Mouse (Mus musculus) left cerebral cortex, adult 11 months (tissue): ENCODE results near the gene Gm5901.

Source experiments
- DNase-seq: peaks from one replicate; pipeline ENCODE4 v3.0.0; 2022; ENCODE audit warnings: low spot score

Gm5901 gene

DNA sequence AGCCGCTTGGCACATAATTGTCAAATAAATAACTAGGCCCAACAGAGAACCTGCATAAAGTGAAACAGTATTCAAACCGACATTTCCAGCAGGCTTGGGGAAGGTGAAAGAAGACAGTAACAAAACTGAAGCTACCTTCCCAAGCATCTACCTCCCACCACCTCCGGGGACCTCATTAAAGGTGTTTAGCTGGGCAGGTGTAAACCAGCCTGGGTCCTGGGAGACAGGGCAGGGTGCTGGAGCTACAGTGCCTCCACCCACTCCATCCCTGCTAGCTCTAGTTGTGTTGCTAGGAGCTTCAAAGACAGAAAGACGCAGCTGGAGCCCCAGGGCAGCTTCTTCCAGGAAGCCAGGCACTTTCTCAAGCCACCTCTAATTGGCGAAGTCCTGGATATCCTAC lies 29.4 kb downstream of the Gm5901 start, which contains the start of gene Cnga4:
Gene Cnga4, plus strand, starts transcription at position 301 of the 400 bp plus-strand sequence.
- no peak for DNase-seq

DNA sequence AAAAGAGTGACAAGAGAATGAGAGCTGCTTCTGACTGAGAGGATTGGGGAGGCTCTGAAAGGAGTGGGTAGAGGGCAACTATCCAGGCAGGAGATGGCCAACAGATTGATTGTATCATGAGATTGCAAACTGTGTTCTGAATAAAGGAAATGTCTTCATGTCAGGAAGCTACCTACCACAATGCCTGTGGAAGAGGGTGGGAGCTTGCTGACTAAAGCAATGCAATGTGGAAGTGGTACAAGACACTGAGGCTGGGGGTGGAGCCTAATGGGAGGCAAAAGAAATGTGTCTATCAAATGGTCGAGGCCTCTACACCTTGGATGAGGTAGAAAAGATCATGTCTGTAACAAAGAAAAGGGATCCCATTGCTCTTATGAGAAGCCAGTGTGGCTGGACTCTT lies 31.5 kb downstream of the Gm5901 start:
- DNase-seq = no peak

DNA sequence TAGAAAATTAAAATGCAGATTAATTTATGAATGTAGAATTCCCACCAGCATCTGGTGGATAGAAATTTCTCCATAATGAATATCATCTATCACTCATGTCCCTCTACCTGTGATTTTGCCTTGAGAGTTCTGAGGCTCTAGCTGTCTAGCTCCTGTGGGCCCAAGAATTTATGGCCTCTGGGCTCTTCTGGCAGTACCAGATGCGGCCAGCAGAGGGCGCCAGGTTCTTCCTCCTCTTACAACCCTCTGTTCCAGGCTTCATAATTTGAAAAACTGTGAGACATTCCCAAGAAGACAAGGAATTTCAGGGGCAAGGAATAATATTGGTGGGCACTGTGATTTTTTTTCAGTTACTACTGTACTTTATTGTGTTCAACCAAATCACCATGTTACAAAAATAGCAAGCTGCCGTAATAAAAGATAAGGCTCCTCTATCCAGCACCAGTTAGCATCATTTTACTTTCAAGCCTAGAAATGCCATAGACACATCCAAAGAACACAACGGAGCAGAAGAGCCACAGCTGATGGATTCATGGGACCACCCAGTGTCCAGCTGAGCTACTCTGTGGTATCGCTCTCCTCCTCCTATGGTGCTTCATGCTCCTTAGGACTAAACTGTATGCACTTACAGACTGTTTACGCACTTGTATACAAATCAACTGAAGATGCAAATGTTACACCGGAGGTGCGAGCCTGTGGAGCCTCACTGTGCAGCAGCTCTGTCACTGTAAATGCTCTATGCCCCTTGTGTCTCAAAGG lies 37.2 kb downstream of the Gm5901 start:
- DNase-seq = peak; percentile 75

DNA sequence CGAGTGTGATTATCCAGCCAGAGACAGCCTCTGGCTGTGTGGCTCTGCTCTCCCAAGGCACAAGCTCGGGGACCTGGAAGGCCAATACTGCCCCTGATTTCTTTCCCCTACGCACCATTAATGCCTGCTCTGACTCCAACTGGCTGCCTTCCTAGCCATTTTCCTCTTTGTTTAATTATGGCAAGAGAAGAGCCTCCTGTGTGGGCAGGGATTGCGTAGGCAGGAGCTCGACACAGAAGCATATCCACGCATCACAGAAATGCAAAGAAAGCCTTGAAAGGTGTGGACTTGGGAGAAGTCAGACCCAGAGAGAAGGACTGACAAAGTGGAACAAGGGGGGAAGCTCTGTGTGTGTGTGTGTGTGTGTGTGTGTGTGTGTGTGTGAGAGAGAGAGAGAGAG lies 39.5 kb downstream of the Gm5901 start:
- DNase-seq = no peak

DNA sequence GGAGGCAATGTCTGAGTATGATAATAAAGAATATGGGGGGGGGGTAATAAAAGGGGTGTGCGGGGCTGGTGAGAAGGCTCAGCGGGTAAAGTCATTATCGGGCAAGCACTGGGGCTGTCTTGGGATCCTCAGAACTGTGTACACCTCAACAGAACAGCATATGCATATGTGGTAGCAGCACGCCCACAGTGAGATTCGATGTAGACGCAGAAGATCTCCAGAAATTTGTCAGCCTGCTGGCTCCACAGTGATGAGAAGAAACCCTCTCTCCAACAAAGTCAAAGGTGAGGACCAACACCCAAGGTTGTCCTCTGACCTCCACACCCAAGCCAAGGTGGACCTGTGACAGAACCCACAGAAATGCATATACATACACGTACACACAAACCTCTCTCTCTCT lies 41.7 kb downstream of the Gm5901 start:
- no peak for DNase-seq

DNA sequence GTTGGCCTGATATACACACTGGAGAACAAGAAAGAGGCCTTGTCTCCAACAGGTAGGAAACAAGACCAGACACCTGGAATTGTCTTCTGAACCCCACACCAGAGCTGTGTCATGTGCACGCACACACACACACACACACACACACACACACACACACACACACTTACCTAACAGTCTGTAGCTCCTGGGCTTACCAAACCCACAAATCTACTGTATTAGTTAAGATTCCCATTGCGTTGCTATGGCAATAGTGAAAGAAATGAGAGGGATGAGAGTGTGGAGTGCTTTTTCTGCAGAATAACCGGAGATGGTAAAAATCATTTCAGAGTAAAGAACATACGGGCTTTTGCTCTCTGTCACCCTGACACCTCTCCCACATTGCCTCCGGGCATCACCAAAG lies 43.3 kb downstream of the Gm5901 start:
- DNase-seq = no peak

DNA sequence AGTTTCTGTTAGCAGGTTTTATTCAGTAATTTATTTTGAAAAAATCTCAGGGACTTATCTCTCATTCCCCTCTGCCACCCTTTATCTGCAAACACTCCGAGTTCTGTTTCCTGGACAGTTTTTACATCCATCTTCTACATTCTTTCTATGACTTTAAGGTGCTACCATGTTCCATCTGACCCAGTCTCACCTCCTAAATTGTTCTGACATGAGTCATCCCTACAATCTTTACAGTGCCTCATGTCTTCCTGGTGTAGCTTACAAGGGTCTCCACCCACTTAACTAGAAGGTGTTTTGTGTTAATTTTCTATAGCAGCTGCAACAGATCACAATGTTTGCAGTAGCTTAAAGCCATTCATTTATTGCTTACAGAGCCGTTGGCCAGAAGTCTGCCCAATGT lies 46.1 kb downstream of the Gm5901 start:
- no peak for DNase-seq

DNA sequence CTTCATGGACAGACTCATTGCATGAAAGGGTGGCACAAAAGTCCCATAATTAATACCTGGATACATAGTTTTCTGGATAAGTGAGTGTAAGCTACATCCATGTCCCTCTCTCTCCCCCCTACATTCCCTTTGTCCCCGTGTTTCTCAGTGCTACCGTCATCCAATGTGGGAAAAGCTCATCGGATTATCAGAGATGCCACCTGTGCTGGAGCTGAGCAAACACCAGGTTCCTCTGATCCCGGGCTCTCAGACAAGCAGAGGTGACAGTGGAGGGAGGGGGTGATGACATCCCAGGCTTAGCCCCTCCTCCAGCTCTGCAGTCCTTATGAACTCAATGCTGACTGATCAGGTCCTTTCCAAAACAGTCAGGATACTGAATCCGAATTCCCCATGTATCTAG lies 49.5 kb downstream of the Gm5901 start:
- no peak for DNase-seq

DNA sequence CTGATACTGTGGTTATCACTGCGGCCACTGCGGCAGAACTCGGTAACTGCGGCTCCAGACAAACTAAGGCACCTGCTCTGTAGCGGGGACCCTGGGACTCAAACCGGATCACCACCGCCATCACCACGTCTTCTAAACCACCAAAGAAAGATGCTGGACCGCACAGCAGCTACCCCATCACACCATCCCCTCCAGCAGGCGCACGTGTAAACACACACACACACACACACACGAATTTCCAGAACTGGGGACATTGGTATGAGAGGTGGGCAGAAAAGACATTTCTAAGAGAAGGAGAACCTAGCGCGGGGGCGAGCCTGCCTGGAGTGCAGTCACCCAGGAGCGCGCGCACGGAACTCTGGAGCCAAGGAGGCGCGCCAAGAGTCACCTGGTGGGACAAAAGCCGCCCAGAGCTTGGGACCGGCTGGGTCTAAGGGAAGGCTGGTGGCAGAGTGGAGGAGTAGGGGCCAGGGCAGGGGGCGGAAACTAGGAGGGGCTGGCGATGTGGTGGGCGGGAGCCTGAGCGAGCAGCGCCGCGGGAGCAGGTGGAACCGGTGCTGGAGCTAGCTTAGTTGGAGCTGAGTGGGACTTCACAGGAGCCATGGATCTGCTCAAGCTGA lies 50.7 kb downstream of the Gm5901 start, which contains the start of gene Cckbr:
Gene Cckbr, plus strand, starts transcription at position 308 of the 620 bp plus-strand sequence.
- no peak for DNase-seq

DNA sequence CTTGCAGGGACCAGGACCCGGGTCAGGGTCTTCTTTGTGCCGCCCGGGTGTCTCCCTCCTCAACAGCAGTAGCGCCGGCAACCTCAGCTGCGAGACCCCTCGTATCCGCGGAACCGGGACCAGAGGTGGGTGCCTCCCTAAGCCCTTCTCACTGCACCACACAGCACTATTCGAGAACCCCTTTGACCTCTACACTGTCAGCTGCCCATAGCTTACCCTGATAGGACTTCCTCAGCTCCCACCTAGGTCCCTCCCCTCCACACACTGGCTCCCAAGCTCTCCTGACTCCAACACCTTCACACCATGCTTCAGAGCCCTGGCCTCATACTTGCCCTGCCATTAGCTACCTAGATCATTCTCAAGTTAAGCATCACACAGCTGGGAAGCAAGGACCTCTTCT lies 51.2 kb downstream of the Gm5901 start:
- DNase-seq = no peak
